ENCODE assay signal across 15 mouse cellular contexts in genomic region chr4:47578637-47579036, GRCm38 (mm10).
"Had no signal": no experiment of that assay in that cellular context is flagged by ENCODE, and none has a peak within 500 bp of the region (broad histone marks: within the 10 kb centered on the region; RNA-seq: fewer than 3 reads in every experiment).

No protein-coding gene starts in this region.

- H3K9me3 ChIP-seq: midbrain, embryonic 10.5 days; midbrain, embryonic 12.5 days; neural tube, embryonic 12.5 days; stomach, embryonic 15.5 days had no signal

- DNase-seq: lung, adult 18-20 months; lung, embryonic 14.5 days; lung, postnatal 10 days; lung, postnatal 4 days; midbrain, embryonic 14.5 days; right cerebral cortex, postnatal 25 days; right cerebral cortex, postnatal 4 days; thymus, adult 2 months; thymus, postnatal 25 days; thymus, postnatal 4 days had no signal

- H3K27ac ChIP-seq: midbrain, embryonic 10.5 days; midbrain, embryonic 12.5 days; neural tube, embryonic 12.5 days; stomach, embryonic 15.5 days; stomach, postnatal 0 days had no signal

- H3K36me3 ChIP-seq: midbrain, embryonic 10.5 days; midbrain, embryonic 12.5 days; neural tube, embryonic 12.5 days; stomach, embryonic 15.5 days had no signal

- H3K4me1 ChIP-seq: midbrain, embryonic 10.5 days; midbrain, embryonic 12.5 days; neural tube, embryonic 12.5 days; stomach, embryonic 15.5 days had no signal

- H3K27me3 ChIP-seq: neural tube, embryonic 12.5 days; stomach, embryonic 15.5 days had no signal

- H3K4me3 ChIP-seq: midbrain, embryonic 10.5 days; midbrain, embryonic 12.5 days; neural tube, embryonic 12.5 days; stomach, embryonic 15.5 days had no signal
